Mouse (Mus musculus): ENCODE data around the gene Prr12. TPM values are rescaled to one million over a fixed set of nuclear protein-coding genes. Genes with fewer than 3 reads are reported as not detected.
A peak's percentile ranks its signal among the peaks of the same experiment; 100 is the strongest.

Prr12 gene
- total and polyA plus RNA-seq, 2 experiments from 2014 or later = 3.8 to 12.5 TPM

DNA sequence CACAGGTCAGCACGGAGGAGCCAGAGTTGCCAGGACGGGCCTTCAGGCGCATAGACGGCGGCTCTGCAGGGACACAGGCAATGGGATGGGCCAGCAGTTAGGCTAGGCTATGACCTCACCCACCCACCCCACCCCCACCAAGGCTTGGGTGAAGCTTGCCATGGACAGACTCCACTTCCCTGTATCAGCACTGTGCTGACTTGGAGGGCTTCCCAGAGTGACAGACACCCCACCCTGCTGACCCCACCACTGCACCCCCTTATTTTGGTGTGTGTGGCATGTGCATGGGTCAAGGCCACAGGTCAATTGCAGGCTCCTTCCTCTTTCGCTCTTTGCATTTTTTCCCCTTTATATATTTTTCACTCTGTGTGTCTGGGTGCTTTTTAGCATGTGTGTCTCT lies 42.7 kb upstream of the Prr12 start:
- TF ChIP-seq CTCF (IDR thresholded peaks at IDR 0.05; ENCODE audit: low read depth) = no peak
- TF ChIP-seq EP300 (IDR thresholded peaks at IDR 0.05; ENCODE audit: low read depth) = no peak
- Histone ChIP-seq H3K27me3 (ENCODE audit: control insufficient read depth, insufficient read depth, low read length) (no peaks in the 10 kb centered on the region), H3K4me2 (ENCODE audit: low read depth, low read length) (no peak overlapping the region), H3K9ac (replicated peaks; ENCODE audit: low read depth, low read length) (no peak overlapping the region), H3K4me1 (ENCODE audit: control insufficient read depth, insufficient read depth) (no peaks in the 10 kb centered on the region; the same call in 1 of the 2 replicates), H3K27ac (ENCODE audit: low read depth) (no peak overlapping the region), H3K9me3 (replicated peaks; ENCODE audit: control insufficient read depth, low read length) (no peaks in the 10 kb centered on the region), H3K4me3 (ENCODE audit: low read depth, low read length) (no peak overlapping the region), H3K36me3 (replicated peaks; ENCODE audit: control insufficient read depth, insufficient read depth, low read length) (peaks cover 12% of the 10 kb centered on the region; the same call in 1 of the 2 replicates)
- WGBS = 65% methylated on average over 6 of the region's 6 CpGs
- ATAC-seq (ENCODE audit: insufficient read depth, low read depth) (no peak), DNase-seq (ENCODE audit: low spot score) (no peak)

- no peak for DNase-seq (ENCODE audit: low spot score)
- Histone ChIP-seq H3K4me3 (ENCODE audit: low read depth, low read length) (no peak overlapping the region), H3K4me2 (ENCODE audit: low read depth, low read length) (no peak overlapping the region), H3K36me3 (replicated peaks; ENCODE audit: control insufficient read depth, insufficient read depth, low read length) (peaks cover 12% of the 10 kb centered on the region; the same call in 1 of the 2 replicates), H3K9ac (replicated peaks; ENCODE audit: low read depth, low read length) (no peak overlapping the region), H3K27me3 (ENCODE audit: control insufficient read depth, insufficient read depth, low read length) (no peaks in the 10 kb centered on the region), H3K27ac (ENCODE audit: low read depth) (no peak overlapping the region), H3K4me1 (ENCODE audit: control insufficient read depth, insufficient read depth) (no peaks in the 10 kb centered on the region; the same call in 1 of the 2 replicates), H3K9me3 (replicated peaks; ENCODE audit: control insufficient read depth, low read length) (no peaks in the 10 kb centered on the region)
- no peak for TF ChIP-seq EP300 (IDR thresholded peaks at IDR 0.05; ENCODE audit: low read depth)
- no peak for TF ChIP-seq CTCF (IDR thresholded peaks at IDR 0.05; ENCODE audit: low read depth)
- WGBS = 64% methylated on average over 7 of the region's 7 CpGs
- ATAC-seq (ENCODE audit: insufficient read depth, low read depth) = no peak
Measured at GRCm38 (mm10) chr7:45094121-45094520, 41.4 kb upstream of the Prr12 start.

DNA sequence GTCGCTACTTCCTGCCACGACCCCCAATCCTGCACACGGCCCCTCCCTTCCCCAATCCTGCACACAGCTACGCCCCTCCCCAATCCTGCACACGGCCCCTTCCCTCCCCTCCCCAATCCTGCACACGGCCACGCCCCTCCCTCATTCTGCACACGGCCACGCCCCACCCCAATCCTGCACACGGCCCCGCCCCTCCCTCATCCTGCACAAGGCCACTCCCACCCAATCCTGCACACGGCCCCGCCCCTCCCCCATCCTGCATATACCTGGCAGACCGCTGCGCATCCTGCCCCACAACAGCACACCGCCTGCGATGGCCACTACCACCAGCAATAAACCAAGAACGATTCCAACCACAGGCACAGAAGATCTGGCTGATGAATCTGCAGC lies 40.8 kb upstream of the Prr12 start:
- Histone ChIP-seq H3K4me2 (ENCODE audit: low read depth, low read length) (no peak overlapping the region), H3K4me3 (ENCODE audit: low read depth, low read length) (no peak overlapping the region), H3K27ac (ENCODE audit: low read depth) (no peak overlapping the region), H3K36me3 (replicated peaks; ENCODE audit: control insufficient read depth, insufficient read depth, low read length) (peaks cover 6% of the 10 kb centered on the region; the same call in 1 of the 2 replicates), H3K27me3 (ENCODE audit: control insufficient read depth, insufficient read depth, low read length) (no peaks in the 10 kb centered on the region), H3K9me3 (replicated peaks; ENCODE audit: control insufficient read depth, low read length) (no peaks in the 10 kb centered on the region), H3K9ac (replicated peaks; ENCODE audit: low read depth, low read length) (no peak overlapping the region), H3K4me1 (ENCODE audit: control insufficient read depth, insufficient read depth) (no peaks in the 10 kb centered on the region; the same call in 1 of the 2 replicates)
- DNase-seq (ENCODE audit: low spot score) (no peak), ATAC-seq (ENCODE audit: insufficient read depth, low read depth) (no peak)
- no peak for TF ChIP-seq CTCF (IDR thresholded peaks at IDR 0.05; ENCODE audit: low read depth)
- no peak for TF ChIP-seq EP300 (IDR thresholded peaks at IDR 0.05; ENCODE audit: low read depth)
- 44% methylated on average over 17 of the region's 18 CpGs for WGBS

DNA sequence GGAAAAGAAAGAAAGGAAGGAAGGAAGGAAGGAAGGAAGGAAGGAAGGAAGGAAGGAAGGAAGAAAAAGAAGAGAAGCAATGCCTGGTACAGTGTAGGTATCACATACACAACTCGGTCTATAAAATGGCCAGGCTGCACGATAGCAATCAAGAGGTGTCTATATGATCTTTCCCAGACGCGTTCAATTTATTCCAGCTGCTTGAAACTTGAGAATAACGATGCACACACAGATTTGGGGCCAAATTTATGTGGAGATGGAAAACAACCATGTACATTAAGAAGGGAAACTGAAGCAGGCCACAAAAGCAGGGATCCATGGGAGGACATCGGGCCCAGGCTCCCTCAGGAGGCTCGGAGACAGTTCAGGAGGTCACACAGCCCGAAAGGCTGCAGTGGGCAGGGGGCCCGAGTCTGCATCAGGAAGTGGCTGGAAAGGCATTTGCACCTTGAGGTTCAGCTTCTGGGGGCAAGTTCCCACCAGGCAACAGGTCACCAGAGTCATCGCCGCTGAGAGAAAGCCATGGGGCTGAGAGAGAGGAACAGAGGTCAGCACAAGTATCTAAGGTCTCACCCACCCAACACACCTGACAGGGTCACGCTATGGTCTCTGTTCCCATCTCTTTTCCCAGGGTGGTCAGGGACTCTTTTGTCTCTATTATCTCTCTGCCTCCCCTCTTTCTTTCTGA lies 40.3 kb upstream of the Prr12 start:
- Histone ChIP-seq H3K4me3 (ENCODE audit: low read depth, low read length) (no peak overlapping the region), H3K36me3 (replicated peaks; ENCODE audit: control insufficient read depth, insufficient read depth, low read length) (peaks cover 6% of the 10 kb centered on the region; the same call in 1 of the 2 replicates), H3K9ac (replicated peaks; ENCODE audit: low read depth, low read length) (no peak overlapping the region), H3K4me2 (ENCODE audit: low read depth, low read length) (no peak overlapping the region), H3K9me3 (replicated peaks; ENCODE audit: control insufficient read depth, low read length) (no peaks in the 10 kb centered on the region), H3K4me1 (ENCODE audit: control insufficient read depth, insufficient read depth) (no peaks in the 10 kb centered on the region; the same call in 1 of the 2 replicates), H3K27ac (ENCODE audit: low read depth) (no peak overlapping the region), H3K27me3 (ENCODE audit: control insufficient read depth, insufficient read depth, low read length) (no peaks in the 10 kb centered on the region)
- no peak for ATAC-seq (ENCODE audit: insufficient read depth, low read depth)
- 57% methylated on average over 12 of the region's 12 CpGs for WGBS
- TF ChIP-seq EP300 (IDR thresholded peaks at IDR 0.05; ENCODE audit: low read depth) (no peak), CTCF (IDR thresholded peaks at IDR 0.05; ENCODE audit: low read depth) (no peak)
- DNase-seq (ENCODE audit: low spot score) = no peak

- H3K4me1 ChIP-seq (ENCODE audit: control insufficient read depth, insufficient read depth) = no peaks in the 10 kb centered on the region; the same call in 1 of the 2 replicates
- WGBS = under 1% methylated on average over 16 of the region's 16 CpGs
Measured at GRCm38 (mm10) chr7:45092048-45092447, 39.4 kb upstream of the Prr12 start, which contains the start of gene Rcn3. TSS of gene Rcn3 (minus strand) at chr7:45092221.

More at GRCm38 (mm10) chr7:45092048-45092447, 39.4 kb upstream of the Prr12 start, which contains the start of gene Rcn3:
- ATAC-seq (ENCODE audit: insufficient read depth, low read depth) (peak; percentile 91), DNase-seq (ENCODE audit: low spot score) (peak; percentile 96)
- Histone ChIP-seq H3K27ac (ENCODE audit: low read depth) (peak within 1 kb of the TSS; percentile 83), H3K9me3 (replicated peaks; ENCODE audit: control insufficient read depth, low read length) (no peaks in the 10 kb centered on the region), H3K36me3 (replicated peaks; ENCODE audit: control insufficient read depth, insufficient read depth, low read length) (peaks cover under 1% of the 10 kb centered on the region; the same call in 1 of the 2 replicates), H3K4me2 (ENCODE audit: low read depth, low read length) (peak within 1 kb of the TSS; percentile 65), H3K9ac (replicated peaks; ENCODE audit: low read depth, low read length) (peak within 1 kb of the TSS; percentile 58), H3K27me3 (ENCODE audit: control insufficient read depth, insufficient read depth, low read length) (no peaks in the 10 kb centered on the region), H3K4me3 (ENCODE audit: low read depth, low read length) (peak within 1 kb of the TSS; percentile 50)
- TF ChIP-seq EP300 (IDR thresholded peaks at IDR 0.05; ENCODE audit: low read depth) (no peak), CTCF (IDR thresholded peaks at IDR 0.05; ENCODE audit: low read depth) (no peak)

All from heart, postnatal 0 days (tissue).